Mouse (Mus musculus): Measurements from ENCODE around the gene Gm9573.

The Gm9573 gene

GRCm38 (mm10) chr17:35593786-35594185 is 32.7 kb downstream of the Gm9573 start:
- no peak for DNase-seq

- no peak for DNase-seq
These were observed 34.3 kb downstream of the Gm9573 start for GRCm38 (mm10) chr17:35592131-35592530.

- no peak for DNase-seq
These were observed 34.7 kb downstream of the Gm9573 start for GRCm38 (mm10) chr17:35591731-35592130.

- no peak for DNase-seq
These were observed 35.2 kb downstream of the Gm9573 start for GRCm38 (mm10) chr17:35591219-35591578.

- DNase-seq, result no peak
These were observed 35.8 kb downstream of the Gm9573 start for GRCm38 (mm10) chr17:35590410-35591218.

- no peak for DNase-seq
These were observed 38.0 kb downstream of the Gm9573 start for GRCm38 (mm10) chr17:35588387-35588786.

- DNase-seq, result no peak
These were observed 39.1 kb downstream of the Gm9573 start for GRCm38 (mm10) chr17:35587291-35587690.

- peak; percentile 37 to 46 for DNase-seq
These were observed 42.0 kb downstream of the Gm9573 start for GRCm38 (mm10) chr17:35584330-35584937.

- DNase-seq, result no peak
These were observed 43.5 kb downstream of the Gm9573 start for GRCm38 (mm10) chr17:35582900-35583299.

- DNase-seq, result peak in 1 of 2 experiments; percentile 35
These were observed 48.2 kb downstream of the Gm9573 start for GRCm38 (mm10) chr17:35578211-35578610.

GRCm38 (mm10) chr17:35571477-35571876 is 55.0 kb downstream of the Gm9573 start:
- no peak for DNase-seq

- no peak for DNase-seq
These were observed 55.6 kb downstream of the Gm9573 start for GRCm38 (mm10) chr17:35570836-35571235.

GRCm38 (mm10) chr17:35569091-35569944 is 57.1 kb downstream of the Gm9573 start:
- DNase-seq, result no peak

Measured in thymus, adult 18-20 months (tissue).